Mouse (Mus musculus) MEL (cell line): Measurements from ENCODE around the gene Prox1. TPM values are rescaled to one million over a fixed set of nuclear protein-coding genes. Genes with fewer than 3 reads are reported as not detected.

ENCODE experiments used
- DNase-seq: peaks from one replicate; pipeline ENCODE4 v3.0.0; 2011; ENCODE audit warnings: low read depth, low spot score
- H3K27ac ChIP-seq: 2 replicates; pipeline ENCODE4 v1.5.1; 2012; ENCODE audit warnings: low read depth, mild to moderate bottlenecking, control low read depth, low read length, moderate library complexity; ENCODE audit not compliant: control insufficient read depth
- H3K27me3 ChIP-seq, 2 experiments: fragments of 150-350 bp in 1 of 2; sonication (generic) in 1 of 2; 2 replicates each; pipeline ENCODE4 v1.6.1; 2012; ENCODE audit warnings: low read length in 2 of 2, mild to moderate bottlenecking in 2 of 2, improper control_type of control experiment in 1 of 2, moderate library complexity in 1 of 2; ENCODE audit not compliant: insufficient read depth in 2 of 2, control insufficient read depth in 1 of 2
- H3K36me3 ChIP-seq, 2 experiments: 2 replicates each; pipeline ENCODE4 v1.6.1; 2012 to 2014; ENCODE audit warnings: low read length in 2 of 2, improper control_type of control experiment in 1 of 2, inconsistent platforms in 1 of 2, mild to moderate bottlenecking in 1 of 2; ENCODE audit not compliant: insufficient read depth in 2 of 2, control insufficient read depth in 1 of 2
- H3K4me1 ChIP-seq, 2 experiments: fragments of 150-350 bp in 1 of 2; sonication (generic) in 1 of 2; 2 replicates each; pipeline ENCODE4 v1.6.1; 2012; ENCODE audit warnings: low read length in 2 of 2, improper control_type of control experiment in 1 of 2, mild to moderate bottlenecking in 1 of 2; ENCODE audit not compliant: insufficient read depth in 2 of 2, control insufficient read depth in 1 of 2
- H3K4me3 ChIP-seq, 2 experiments: fragments of 150-350 bp in 1 of 2; sonication (generic) in 1 of 2; 2 replicates each; pipeline ENCODE4 v1.5.1; 2012; ENCODE audit warnings: low read depth in 2 of 2, low read length in 2 of 2, mild to moderate bottlenecking in 2 of 2, moderate library complexity in 2 of 2, control low read depth in 1 of 2, improper control_type of control experiment in 1 of 2; ENCODE audit not compliant: control insufficient read depth in 1 of 2, insufficient read depth in 1 of 2
- H3K79me2 ChIP-seq: 2 replicates; pipeline ENCODE4 v1.6.1; 2012; ENCODE audit warnings: mild to moderate bottlenecking, low read length, moderate library complexity; ENCODE audit not compliant: control insufficient read depth, poor library complexity, insufficient read depth
- H3K9ac ChIP-seq: 2 replicates; pipeline ENCODE4 v1.6.1; 2012; ENCODE audit warnings: low read depth, mild to moderate bottlenecking, control low read depth, low read length, moderate library complexity; ENCODE audit not compliant: control insufficient read depth, poor library complexity, severe bottlenecking
- H3K9me3 ChIP-seq: fragments of 150-350 bp; sonication (generic); replicated peaks from 2 replicates; pipeline ENCODE4 v1.6.1; 2012; ENCODE audit warnings: mild to moderate bottlenecking, low read length, improper control_type of control experiment, moderate library complexity; ENCODE audit not compliant: insufficient read depth
- BHLHE40 ChIP-seq: IDR thresholded peaks from 2 replicates; pipeline ENCODE4 v1.6.1; 2012; ENCODE audit warnings: low read depth, mild to moderate bottlenecking, inconsistent platforms, low read length, improper control_type of control experiment, borderline replicate concordance
- CHD1 ChIP-seq: IDR thresholded peaks from 2 replicates; pipeline ENCODE4 v1.6.1; 2012; ENCODE audit warnings: low read depth, mild to moderate bottlenecking, inconsistent platforms, low read length, improper control_type of control experiment
- CTCF ChIP-seq, 3 experiments: IDR thresholded peaks in 2 of 3; conservative IDR thresholded peaks in 1 of 3; 2 replicates each; pipeline ENCODE4 v1.5.1; 2011 to 2012; ENCODE audit warnings: low read length in 3 of 3, low read depth in 2 of 3, mild to moderate bottlenecking in 2 of 3, improper control_type of control experiment in 1 of 3, inconsistent platforms in 1 of 3, mixed read lengths in 1 of 3, moderate library complexity in 1 of 3; ENCODE audit not compliant: control insufficient read depth in 1 of 3, insufficient read depth in 1 of 3, poor library complexity in 1 of 3, severe bottlenecking in 1 of 3
- E2F4 ChIP-seq: IDR thresholded peaks from 2 replicates; pipeline ENCODE4 v1.6.1; 2011; ENCODE audit warnings: low read depth, low read length, improper control_type of control experiment, borderline replicate concordance
- ETS1 ChIP-seq: IDR thresholded peaks from 2 replicates; pipeline ENCODE4 v1.6.1; 2012; ENCODE audit warnings: low read depth, mild to moderate bottlenecking, inconsistent platforms, low read length, improper control_type of control experiment, moderate library complexity
- GABPA ChIP-seq: IDR thresholded peaks from 2 replicates; pipeline ENCODE4 v1.6.1; 2012; ENCODE audit warnings: low read depth, mild to moderate bottlenecking, inconsistent platforms, low read length, improper control_type of control experiment, moderate library complexity
- GATA1 ChIP-seq: IDR thresholded peaks from 2 replicates; pipeline ENCODE4 v1.6.1; 2011; ENCODE audit warnings: low read depth, low read length, improper control_type of control experiment
- MAFK ChIP-seq: IDR thresholded peaks from 2 replicates; pipeline ENCODE4 v1.6.1; 2011; ENCODE audit warnings: low read depth, mild to moderate bottlenecking, low read length, improper control_type of control experiment, borderline replicate concordance
- MXI1 ChIP-seq: IDR thresholded peaks from 2 replicates; pipeline ENCODE4 v1.6.1; 2011; ENCODE audit warnings: mild to moderate bottlenecking, low read depth, low read length, improper control_type of control experiment
- MYB ChIP-seq: IDR thresholded peaks from 2 replicates; pipeline ENCODE4 v1.6.1; 2011; ENCODE audit warnings: mild to moderate bottlenecking, low read depth, low read length, improper control_type of control experiment
- MYC ChIP-seq: IDR thresholded peaks from 2 replicates; pipeline ENCODE4 v1.6.1; 2011; ENCODE audit warnings: low read depth, mild to moderate bottlenecking, low read length, improper control_type of control experiment, moderate library complexity
- NELFE ChIP-seq: IDR thresholded peaks from 2 replicates; pipeline ENCODE4 v1.6.1; 2011; ENCODE audit warnings: low read depth, low read length, improper control_type of control experiment
- NRF1 ChIP-seq: IDR thresholded peaks from 2 replicates; pipeline ENCODE4 v1.6.1; 2014; ENCODE audit warnings: low read depth, mild to moderate bottlenecking, inconsistent platforms, low read length, improper control_type of control experiment, moderate library complexity; ENCODE audit not compliant: poor library complexity, insufficient read depth, severe bottlenecking
- POLR2AphosphoS5 ChIP-seq: IDR thresholded peaks from 2 replicates; pipeline ENCODE4 v1.6.1; 2012; ENCODE audit warnings: low read depth, borderline replicate concordance, mild to moderate bottlenecking, inconsistent platforms, low read length, moderate library complexity, mixed read lengths
- TAL1 ChIP-seq: IDR thresholded peaks from 2 replicates; pipeline ENCODE4 v1.6.1; 2012; ENCODE audit warnings: mild to moderate bottlenecking, inconsistent platforms, low read length, moderate library complexity, mixed read lengths
- TBP ChIP-seq: IDR thresholded peaks from 2 replicates; pipeline ENCODE4 v1.8.0; 2011; ENCODE audit warnings: low read depth, low read length, improper control_type of control experiment
- UBTF ChIP-seq: IDR thresholded peaks from 2 replicates; pipeline ENCODE4 v1.6.1; 2012; ENCODE audit warnings: low read depth, mild to moderate bottlenecking, inconsistent platforms, low read length, improper control_type of control experiment, moderate library complexity, borderline replicate concordance; ENCODE audit not compliant: insufficient read depth
- USF1 ChIP-seq: IDR thresholded peaks from 2 replicates; pipeline ENCODE4 v1.6.1; 2014; ENCODE audit warnings: low read depth, mild to moderate bottlenecking, inconsistent platforms, low read length, improper control_type of control experiment, moderate library complexity
- ZC3H11A ChIP-seq: IDR thresholded peaks from 2 replicates; pipeline ENCODE4 v1.6.1; 2012; ENCODE audit warnings: low read depth, mild to moderate bottlenecking, inconsistent platforms, low read length, improper control_type of control experiment
- ZKSCAN1 ChIP-seq: IDR thresholded peaks from 2 replicates; pipeline ENCODE4 v1.6.1; 2012; ENCODE audit warnings: low read depth, mild to moderate bottlenecking, inconsistent platforms, low read length, improper control_type of control experiment, moderate library complexity
- ZMIZ1 ChIP-seq: IDR thresholded peaks from 2 replicates; pipeline ENCODE4 v1.6.1; 2012; ENCODE audit warnings: low read depth, mild to moderate bottlenecking, inconsistent platforms, low read length, improper control_type of control experiment, moderate library complexity
- ZNF384 ChIP-seq: IDR thresholded peaks from 2 replicates; pipeline ENCODE4 v1.6.1; 2012; ENCODE audit warnings: low read depth, mild to moderate bottlenecking, inconsistent platforms, low read length, improper control_type of control experiment
- polyA plus RNA-seq, 2 experiments: library from polyadenylated mRNA; stranded (reverse) in 1 of 2; unstranded in 1 of 2; fragments of >175 nt in 1 of 2; fragments of >200 nt in 1 of 2; gene quantifications; 2 replicates each; pipeline versions ENCODE4 v1.2.1 to v1.2.4; 2012; ENCODE audit warnings: low replicate concordance in 2 of 2, low read depth in 1 of 2; ENCODE audit not compliant: insufficient read length in 2 of 2, insufficient read depth in 1 of 2, missing spikeins in 1 of 2
- total RNA-seq: library from RNA; depleted of rRNA; stranded (reverse); fragments of 300-350 nt; gene quantifications from 2 replicates; pipeline ENCODE4 v1.2.3, GENCODE M21; 2012

The Prox1 gene
- total and polyA plus RNA-seq, 3 experiments: not detected

DNA sequence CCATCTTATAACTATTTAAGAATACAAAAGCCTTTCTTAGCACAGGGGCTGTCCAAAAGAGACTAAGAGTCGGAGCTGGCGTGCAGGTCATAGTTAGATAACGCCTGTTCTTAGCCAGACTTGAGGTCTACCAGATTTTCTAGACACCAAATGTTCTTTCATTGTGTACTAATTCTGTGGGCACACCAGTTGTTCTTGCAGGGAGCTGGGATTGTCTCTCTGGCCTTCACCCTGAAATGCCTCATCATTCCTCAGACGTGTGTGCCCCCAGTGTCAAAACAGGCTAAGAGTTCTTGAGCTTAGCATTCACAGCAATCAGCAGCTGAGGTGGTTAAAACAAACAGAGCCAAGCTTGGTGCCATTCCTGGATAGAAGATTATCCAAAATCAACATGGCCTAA is 37.6 kb downstream of the Prox1 start:
- Histone ChIP-seq H3K4me1 (no peaks in the 10 kb centered on the region), H3K9me3 (no peaks in the 10 kb centered on the region), H3K27ac (no peak overlapping the region), H3K36me3 (no peaks in the 10 kb centered on the region), H3K4me3 (no peak overlapping the region), H3K79me2 (no peaks in the 10 kb centered on the region), H3K27me3 (no peaks in the 10 kb centered on the region), H3K9ac (no peak overlapping the region)
- TF ChIP-seq BHLHE40: no peak
- no peak for TF ChIP-seq CTCF (IDR thresholded peaks at IDR 0.05 in 2 of 3, conservative IDR thresholded peaks at IDR 0.05 in 1 of 3; ENCODE audit: control insufficient read depth in 1 of 3, insufficient read depth in 1 of 3, low read depth in 2 of 3, low read length in 3 of 3, poor library complexity in 1 of 3, severe bottlenecking in 1 of 3)
- no peak for TF ChIP-seq ZNF384
- TF ChIP-seq TAL1: no peak
- TF ChIP-seq E2F4: no peak
- DNase-seq: no peak

DNA sequence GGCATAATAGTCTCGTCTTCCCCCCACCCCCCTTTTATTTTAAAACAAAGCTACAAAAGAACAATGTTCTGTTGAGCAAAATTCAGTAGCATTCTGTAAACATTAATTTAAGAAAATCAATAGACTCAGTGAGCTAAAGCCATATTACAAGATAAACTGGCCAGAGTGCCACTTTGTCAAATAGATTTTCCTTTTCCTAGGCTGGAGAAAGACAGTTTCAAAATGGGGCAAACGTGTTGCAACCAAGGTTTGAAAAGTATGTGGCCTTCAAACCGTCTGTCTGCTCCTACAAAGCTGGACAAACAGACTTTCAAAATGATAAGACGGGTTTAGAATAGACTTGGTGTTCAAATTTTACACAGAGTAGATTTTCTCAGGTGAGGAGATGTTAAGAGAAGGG is 39.6 kb downstream of the Prox1 start:
- Histone ChIP-seq H3K9me3 (no peaks in the 10 kb centered on the region), H3K36me3 (no peaks in the 10 kb centered on the region), H3K4me1 (no peaks in the 10 kb centered on the region), H3K27me3 (no peaks in the 10 kb centered on the region), H3K9ac (no peak overlapping the region), H3K27ac (no peak overlapping the region), H3K4me3 (no peak overlapping the region), H3K79me2 (no peaks in the 10 kb centered on the region)
- TF ChIP-seq BHLHE40 (no peak), NRF1 (no peak), TAL1 (no peak), POLR2AphosphoS5 (no peak), GABPA (no peak), ZMIZ1 (no peak), TBP (no peak), CHD1 (no peak), ZC3H11A (no peak), MXI1 (no peak), NELFE (no peak), MYB (no peak), UBTF (no peak), GATA1 (no peak), MAFK (no peak), CTCF (IDR thresholded peaks at IDR 0.05 in 2 of 3, conservative IDR thresholded peaks at IDR 0.05 in 1 of 3; ENCODE audit: control insufficient read depth in 1 of 3, insufficient read depth in 1 of 3, low read depth in 2 of 3, low read length in 3 of 3, poor library complexity in 1 of 3, severe bottlenecking in 1 of 3) (no peak), ZKSCAN1 (no peak), ETS1 (no peak), USF1 (no peak), MYC (no peak)
- no peak for DNase-seq
